Mouse (Mus musculus) embryonic facial prominence, embryonic 15.5 days (tissue): ENCODE data around the gene Cited4. TPM values are rescaled to one million over a fixed set of nuclear protein-coding genes. Genes with fewer than 3 reads are reported as not detected.

Experiments
- ATAC-seq: fragments of 200-750 bp; cut with Nextera tagmentation; 2 replicates; pipeline ENCODE4 v1.8.0; 2017; ENCODE audit warnings: low read depth, moderate TSS enrichment; ENCODE audit not compliant: insufficient number of reproducible peaks, low FRiP score, low TSS enrichment
- H3K27ac ChIP-seq: fragments of 300-500 bp; sonication (generic); replicated peaks from 2 replicates; pipeline ENCODE4 v1.5.1; 2015; ENCODE audit warnings: mild to moderate bottlenecking, inconsistent platforms
- H3K27me3 ChIP-seq: fragments of 300-500 bp; sonication (generic); 2 replicates; pipeline ENCODE4 v1.6.1; 2015; ENCODE audit warnings: inconsistent platforms
- H3K36me3 ChIP-seq: fragments of 300-500 bp; sonication (generic); 2 replicates; pipeline ENCODE4 v1.6.1; 2015; ENCODE audit warnings: mild to moderate bottlenecking, inconsistent platforms
- H3K4me1 ChIP-seq: fragments of 300-500 bp; sonication (generic); 2 replicates; pipeline ENCODE4 v1.6.1; 2015; ENCODE audit warnings: inconsistent platforms
- H3K4me2 ChIP-seq: fragments of 300-500 bp; sonication (generic); replicated peaks from 2 replicates; pipeline ENCODE4 v1.6.1; 2015; ENCODE audit warnings: mild to moderate bottlenecking, inconsistent platforms
- H3K4me3 ChIP-seq: fragments of 300-500 bp; sonication (generic); replicated peaks from 2 replicates; pipeline ENCODE4 v1.5.1; 2015; ENCODE audit warnings: mild to moderate bottlenecking, inconsistent platforms
- H3K9ac ChIP-seq: fragments of 300-500 bp; sonication (generic); 2 replicates; pipeline ENCODE4 v1.6.1; 2015; ENCODE audit warnings: inconsistent platforms
- H3K9me3 ChIP-seq: fragments of 300-500 bp; sonication (generic); replicated peaks from 2 replicates; pipeline ENCODE4 v1.6.1; 2016; ENCODE audit warnings: inconsistent platforms
- WGBS: fragments of 180-500 bp; shearing (Covaris S2); methylation state at CpG from one replicate; pipeline ENCODE4 v1.1.7; 2015; 5-methylcytosine and 5-hydroxymethylcytosine counted together
- polyA plus RNA-seq: library from polyadenylated mRNA; unstranded; fragments of >200 nt; fragmentation: Nextera tagmentation; extraction: Ambion mirVana; gene quantifications from 2 replicates; pipeline ENCODE4 v1.2.1, GENCODE M21; 2015

Cited4 gene
- polyA plus RNA-seq, 1 experiment from 2014 or later, result 5.6 TPM

DNA sequence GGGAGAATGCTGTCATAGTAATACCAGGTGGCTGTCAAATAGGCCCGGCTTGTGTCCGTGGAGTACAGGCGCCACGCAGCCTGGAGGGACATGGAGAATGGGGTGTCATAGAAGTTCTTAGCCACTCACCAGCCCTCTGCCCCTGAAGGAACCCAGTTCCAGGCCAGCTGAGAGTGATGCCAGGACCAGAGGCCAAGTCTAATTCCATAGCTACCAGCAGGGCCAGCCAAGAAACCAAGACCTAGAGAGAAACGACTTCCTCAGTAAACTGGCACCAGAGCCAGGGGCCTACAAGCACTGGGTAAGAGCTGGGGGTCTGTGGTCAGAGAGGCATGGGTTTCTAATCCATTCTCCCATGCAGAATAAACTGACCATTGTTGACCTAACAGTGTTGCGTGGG is 46.6 kb downstream of the Cited4 start:
- H3K4me3 ChIP-seq, result no peak overlapping the region
- WGBS, result 86% methylated on average over 6 of the region's 6 CpGs
- H3K9me3 ChIP-seq, result no peaks in the 10 kb centered on the region
- no peak overlapping the region for H3K4me2 ChIP-seq
- H3K4me1 ChIP-seq, result peaks cover 45% of the 10 kb centered on the region
- no peaks in the 10 kb centered on the region for H3K27me3 ChIP-seq
- H3K36me3 ChIP-seq, result no peaks in the 10 kb centered on the region
- ATAC-seq, result no peak
- no peak overlapping the region for H3K27ac ChIP-seq
- no peak overlapping the region for H3K9ac ChIP-seq

DNA sequence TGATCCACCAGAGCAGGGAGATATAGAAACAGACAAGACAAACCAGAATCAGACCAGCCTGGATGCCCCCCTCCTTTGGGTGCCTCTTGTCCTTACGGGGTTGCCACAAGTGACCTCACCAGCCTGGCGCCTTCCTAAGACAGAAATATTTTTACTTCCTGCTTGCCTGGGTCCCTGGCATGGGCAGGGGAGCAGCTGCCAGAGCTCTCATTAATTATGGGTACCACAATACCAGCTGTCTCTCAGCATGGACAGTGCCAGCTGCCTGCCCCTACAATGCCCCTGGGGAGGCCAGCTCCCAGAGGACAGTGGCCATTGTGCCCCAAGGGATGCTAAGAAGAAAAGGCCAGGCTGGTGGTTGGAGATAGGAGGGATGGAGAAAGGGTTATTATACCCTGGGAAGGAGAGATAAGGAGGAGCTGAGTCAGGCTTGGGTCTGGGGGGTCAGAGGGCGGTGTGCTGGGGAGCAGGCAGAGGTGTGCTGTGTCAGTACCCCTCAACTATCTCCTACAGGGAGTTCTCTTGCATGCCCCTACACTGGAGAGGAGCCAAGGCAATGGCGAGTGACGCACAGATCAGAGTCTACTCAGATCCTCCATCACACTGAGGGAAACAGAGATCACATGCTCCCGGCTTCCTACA is 47.6 kb downstream of the Cited4 start:
- no peak overlapping the region for H3K4me2 ChIP-seq
- no peak for ATAC-seq
- H3K4me3 ChIP-seq, result no peak overlapping the region
- no peaks in the 10 kb centered on the region for H3K9me3 ChIP-seq
- no peak overlapping the region for H3K9ac ChIP-seq
- H3K36me3 ChIP-seq, result no peaks in the 10 kb centered on the region
- 76% methylated on average over 6 of the region's 6 CpGs for WGBS
- H3K27me3 ChIP-seq, result no peaks in the 10 kb centered on the region
- H3K4me1 ChIP-seq, result peaks cover 45% of the 10 kb centered on the region
- no peak overlapping the region for H3K27ac ChIP-seq

DNA sequence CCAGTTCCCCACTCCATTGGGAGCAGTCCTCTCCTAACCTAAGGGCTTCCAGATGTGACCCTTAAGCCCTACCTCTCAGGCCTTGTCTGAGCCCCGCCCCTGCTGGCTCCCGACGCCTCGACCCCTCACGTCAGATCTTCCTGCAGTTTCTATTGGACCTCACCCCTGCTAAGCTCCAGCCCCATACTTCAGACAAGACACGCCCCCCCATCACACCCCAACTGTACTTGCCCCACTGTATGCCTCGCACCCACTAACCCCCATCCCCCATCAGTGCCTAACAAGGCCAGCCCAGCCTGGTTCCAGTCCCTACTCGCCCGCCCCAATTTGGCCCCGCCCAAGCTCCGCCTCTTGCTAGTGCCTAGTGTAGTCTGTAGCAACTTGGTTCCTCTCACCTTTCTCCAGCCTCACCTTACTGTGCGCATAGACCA is 49.8 kb downstream of the Cited4 start:
- Histone ChIP-seq H3K27ac (no peak overlapping the region), H3K4me3 (peak overlapping the region; percentile 43), H3K4me2 (peak overlapping the region; percentile 76), H3K4me1 (peaks cover 44% of the 10 kb centered on the region), H3K9me3 (no peaks in the 10 kb centered on the region), H3K9ac (no peak overlapping the region), H3K36me3 (no peaks in the 10 kb centered on the region), H3K27me3 (no peaks in the 10 kb centered on the region)
- WGBS, result 1% methylated on average over 12 of the region's 12 CpGs
- peak; percentile 86 for ATAC-seq

DNA sequence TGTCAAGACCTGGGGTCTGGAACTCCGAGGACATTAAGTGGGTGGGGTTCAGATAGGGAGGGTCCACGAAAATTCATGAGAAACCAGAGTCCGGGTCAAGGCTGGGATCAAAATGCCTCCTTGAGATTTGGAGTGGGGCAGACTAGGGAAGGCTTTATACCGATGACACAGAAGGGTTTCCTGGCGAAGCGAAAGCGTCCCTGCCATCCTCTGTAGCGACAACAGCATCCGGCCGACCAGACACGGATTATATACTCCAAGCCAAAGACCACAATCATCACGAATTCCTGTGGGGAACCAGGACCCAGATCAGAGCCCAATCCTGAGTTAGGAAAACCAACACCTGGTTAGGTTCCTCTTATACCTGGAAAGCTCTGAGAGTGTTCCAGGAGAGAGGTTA is 50.4 kb downstream of the Cited4 start:
- H3K9me3 ChIP-seq, result no peaks in the 10 kb centered on the region

More for the DNA sequence above, 50.4 kb downstream of the Cited4 start:
- Histone ChIP-seq H3K27me3 (no peaks in the 10 kb centered on the region), H3K4me3 (peak overlapping the region; percentile 43), H3K27ac (no peak overlapping the region), H3K9ac (no peak overlapping the region), H3K4me1 (peaks cover 39% of the 10 kb centered on the region), H3K36me3 (no peaks in the 10 kb centered on the region), H3K4me2 (peak overlapping the region; percentile 76)
- 19% methylated on average over 12 of the region's 12 CpGs for WGBS
- ATAC-seq, result no peak

Other genes with a start within 250 kb of the Cited4 start
- 0.12 TPM in 1 of 2 replicates, not detected in the other for gene Slfnl1, start 134.3 kb upstream of the Cited4 start, polyA plus RNA-seq
- gene Ctps, start 96.3 kb upstream of the Cited4 start, polyA plus RNA-seq, result 67.0 and 68.6 TPM in 2 replicates
- gene Gm8439, start 77.8 kb upstream of the Cited4 start, polyA plus RNA-seq, result not detected in 2 replicates
- gene Kcnq4, start 82.0 kb downstream of the Cited4 start, polyA plus RNA-seq, result 5.1 and 5.5 TPM in 2 replicates
- gene Nfyc, start 165.0 kb downstream of the Cited4 start, polyA plus RNA-seq, result 88.3 and 99.4 TPM in 2 replicates
- gene Rims3, start 188.2 kb downstream of the Cited4 start, polyA plus RNA-seq, result 1.6 and 2.4 TPM in 2 replicates